Mouse (Mus musculus) liver, postnatal 0 days (tissue): Measurements from ENCODE around the gene Slc25a19. TPM values are rescaled to one million over a fixed set of nuclear protein-coding genes. Genes with fewer than 3 reads are reported as not detected.

ENCODE experiments used
- ATAC-seq: fragments of 200-750 bp; cut with Nextera tagmentation; 2 replicates; pipeline ENCODE4 v1.8.0; 2017; ENCODE audit warnings: mild to moderate bottlenecking, moderate library complexity
- DNase-seq: peaks from one replicate; pipeline ENCODE4 v3.0.0-alpha.2; 2016
- H3K27ac ChIP-seq: fragments of 300-500 bp; sonication (generic); 2 replicates; pipeline ENCODE4 v1.5.1; 2014; ENCODE audit warnings: antibody characterized with exemption, moderate library complexity, mild to moderate bottlenecking, low read depth
- H3K27me3 ChIP-seq: fragments of 300-500 bp; sonication (generic); 2 replicates; pipeline ENCODE4 v1.6.1; 2014; ENCODE audit warnings: low read length, control low read depth, mixed read lengths; ENCODE audit not compliant: insufficient read depth
- H3K36me3 ChIP-seq: fragments of 300-500 bp; sonication (generic); replicated peaks from 2 replicates; pipeline ENCODE4 v1.6.1; 2014; ENCODE audit warnings: mild to moderate bottlenecking, control low read depth, low read length, moderate library complexity, mixed read lengths; ENCODE audit not compliant: insufficient read depth
- H3K4me1 ChIP-seq: fragments of 300-500 bp; sonication (generic); 2 replicates; pipeline ENCODE4 v1.6.1; 2014; ENCODE audit warnings: antibody characterized with exemption, mild to moderate bottlenecking, control low read depth; ENCODE audit not compliant: insufficient read depth
- H3K4me2 ChIP-seq: fragments of 300-500 bp; sonication (generic); 2 replicates; pipeline ENCODE4 v1.6.1; 2014; ENCODE audit warnings: low read depth, mild to moderate bottlenecking, low read length, moderate library complexity, mixed read lengths
- H3K4me3 ChIP-seq: fragments of 300-500 bp; sonication (generic); 2 replicates; pipeline ENCODE4 v1.5.1; 2014; ENCODE audit warnings: low read depth, low read length
- H3K9ac ChIP-seq: fragments of 300-500 bp; sonication (generic); replicated peaks from 2 replicates; pipeline ENCODE4 v1.6.1; 2014; ENCODE audit warnings: mild to moderate bottlenecking, moderate library complexity
- H3K9me3 ChIP-seq: fragments of 300-500 bp; sonication (generic); 2 replicates; pipeline ENCODE4 v1.6.1; 2016; ENCODE audit warnings: mild to moderate bottlenecking, control low read depth, low read length, mixed read lengths
- CTCF ChIP-seq: sonication (generic); IDR thresholded peaks from 2 replicates; pipeline ENCODE4 v1.5.1; 2016; ENCODE audit warnings: antibody characterized with exemption, low read depth
- EP300 ChIP-seq: IDR thresholded peaks from 2 replicates; pipeline ENCODE4 v1.6.1; 2016; ENCODE audit warnings: antibody characterized with exemption, low read depth, mild to moderate bottlenecking
- WGBS: fragments of 180-500 bp; shearing (Covaris S2); extraction: QIAGEN DNeasy Blood & Tissue Kit; methylation state at CpG from one replicate; pipeline ENCODE4 v1.1.7; 2014; ENCODE audit not compliant: insufficient replicate concordance; 5-methylcytosine and 5-hydroxymethylcytosine counted together
- polyA plus RNA-seq: library from polyadenylated mRNA; unstranded; fragments of >200 nt; fragmentation: Nextera tagmentation; extraction: Ambion mirVana; gene quantifications from 2 replicates; pipeline ENCODE4 v1.2.1, GENCODE M21; 2015

The Slc25a19 gene
- polyA plus RNA-seq, 1 experiment from 2014 or later, result 6.9 TPM

DNA sequence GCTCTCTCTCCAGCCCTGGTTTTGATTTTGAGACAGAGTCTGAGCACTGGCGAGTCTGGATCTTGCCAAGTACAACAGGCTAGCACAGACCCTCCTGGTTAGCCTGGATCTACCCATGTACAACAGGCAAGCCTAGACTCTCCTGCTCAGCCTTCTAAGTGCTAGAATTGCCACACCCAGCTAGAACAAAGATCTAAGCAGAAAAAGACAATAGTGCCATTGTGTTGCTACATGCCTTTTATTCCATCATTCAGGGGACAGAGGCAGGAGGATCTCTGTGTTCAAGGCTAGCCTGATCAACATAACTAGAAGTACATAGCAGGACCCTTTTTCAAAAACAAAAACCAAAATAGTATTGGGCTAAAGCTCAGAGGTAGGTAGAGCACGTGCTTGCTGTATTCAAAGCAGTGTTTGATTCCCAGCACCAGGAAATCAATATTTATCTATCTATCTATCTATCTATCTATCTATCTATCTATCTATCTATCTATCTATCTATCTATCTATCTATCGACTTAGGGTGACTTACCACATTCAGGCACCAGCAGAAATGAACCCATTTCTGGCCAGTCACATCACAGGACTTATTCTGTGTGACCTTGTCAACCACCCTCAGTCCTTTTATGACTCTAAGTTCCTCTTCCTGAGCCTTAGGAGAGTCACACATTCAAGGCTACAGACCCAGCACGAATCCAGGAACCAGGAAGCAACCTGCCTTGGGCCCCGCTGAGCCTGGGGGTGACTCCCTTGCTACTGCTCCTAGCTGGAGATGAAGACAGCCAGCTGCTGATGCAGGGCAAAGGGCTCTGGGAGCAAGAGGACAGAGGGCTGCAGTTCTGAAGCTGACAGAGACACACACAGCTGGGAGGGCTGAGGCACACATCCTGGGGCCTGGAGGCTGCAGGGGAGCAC, 10.7 kb upstream of the Slc25a19 start:
- H3K36me3 ChIP-seq, result 0 out of 2 replicates have a peak, but pooled peaks cover 9% of the 10 kb centered on the region
- no peak overlapping the region for H3K4me3 ChIP-seq
- no peaks in the 10 kb centered on the region for H3K27me3 ChIP-seq
- 38% methylated on average over 5 of the region's 5 CpGs for WGBS
- no peak overlapping the region; the same call in 1 of the 2 replicates for H3K9ac ChIP-seq
- peaks cover 18% of the 10 kb centered on the region for H3K4me1 ChIP-seq
- DNase-seq, result no peak
- H3K4me2 ChIP-seq, result no peak overlapping the region
- TF ChIP-seq EP300 (no peak), CTCF (no peak)
- no peak for ATAC-seq
- no peak overlapping the region for H3K27ac ChIP-seq
- H3K9me3 ChIP-seq, result no peaks in the 10 kb centered on the region

DNA sequence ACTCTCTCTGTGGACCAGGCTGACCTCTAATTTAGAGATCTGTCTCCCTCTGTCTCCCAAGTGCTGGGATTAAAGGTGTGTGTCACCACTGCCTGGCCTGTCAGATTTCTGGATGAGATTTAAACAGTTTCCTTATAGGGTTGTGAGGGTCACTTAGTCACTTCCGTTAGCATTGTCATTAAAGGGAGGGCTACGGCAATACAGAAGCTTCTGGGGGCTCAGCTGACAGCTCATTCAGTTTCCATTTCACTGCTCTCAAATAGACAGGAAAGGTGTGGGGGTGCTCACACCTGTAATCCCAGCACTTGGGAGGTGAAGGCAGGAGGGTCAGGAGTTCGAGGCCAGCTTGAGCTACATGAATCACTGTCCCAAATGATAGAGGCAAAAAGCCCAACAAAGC, 8.9 kb upstream of the Slc25a19 start:
- Histone ChIP-seq H3K27ac (no peak overlapping the region), H3K9me3 (no peaks in the 10 kb centered on the region), H3K9ac (no peak overlapping the region), H3K4me1 (peaks cover 18% of the 10 kb centered on the region), H3K27me3 (no peaks in the 10 kb centered on the region), H3K36me3 (no peaks in the 10 kb centered on the region), H3K4me2 (no peak overlapping the region), H3K4me3 (no peak overlapping the region)
- ATAC-seq (no peak), DNase-seq (no peak)
- 75% methylated on average over 3 of the region's 3 CpGs for WGBS
- no peak for TF ChIP-seq EP300
- TF ChIP-seq CTCF, result no peak

DNA sequence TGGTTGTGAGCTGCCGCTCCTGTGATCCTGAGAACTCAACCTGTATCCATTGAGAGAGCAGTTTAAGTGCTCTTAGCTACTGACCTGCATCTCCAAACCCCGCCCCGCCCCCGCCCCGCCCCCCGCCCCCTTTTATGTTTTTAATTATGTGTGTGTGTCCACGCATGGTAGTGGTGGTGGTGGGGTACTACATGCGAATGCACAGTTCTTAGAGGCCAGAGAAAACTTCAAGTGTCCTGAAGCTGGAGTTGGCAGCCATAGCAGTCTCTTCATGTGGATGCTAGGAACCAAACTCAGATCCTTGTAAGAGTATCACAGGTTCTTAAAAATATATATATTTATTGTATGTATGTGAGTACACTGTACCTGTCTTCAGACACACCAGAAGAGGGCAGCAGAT, 7.4 kb upstream of the Slc25a19 start:
- no peak overlapping the region for H3K4me3 ChIP-seq
- TF ChIP-seq EP300 (no peak), CTCF (no peak)
- H3K36me3 ChIP-seq, result no peaks in the 10 kb centered on the region
- no peak for ATAC-seq
- H3K27ac ChIP-seq, result no peak overlapping the region
- peaks cover 10% of the 10 kb centered on the region for H3K4me1 ChIP-seq
- WGBS, result 72% methylated on average over 8 of the region's 8 CpGs
- H3K9ac ChIP-seq, result no peak overlapping the region
- H3K9me3 ChIP-seq, result no peaks in the 10 kb centered on the region
- H3K4me2 ChIP-seq, result no peak overlapping the region
- DNase-seq, result no peak
- no peaks in the 10 kb centered on the region for H3K27me3 ChIP-seq

DNA sequence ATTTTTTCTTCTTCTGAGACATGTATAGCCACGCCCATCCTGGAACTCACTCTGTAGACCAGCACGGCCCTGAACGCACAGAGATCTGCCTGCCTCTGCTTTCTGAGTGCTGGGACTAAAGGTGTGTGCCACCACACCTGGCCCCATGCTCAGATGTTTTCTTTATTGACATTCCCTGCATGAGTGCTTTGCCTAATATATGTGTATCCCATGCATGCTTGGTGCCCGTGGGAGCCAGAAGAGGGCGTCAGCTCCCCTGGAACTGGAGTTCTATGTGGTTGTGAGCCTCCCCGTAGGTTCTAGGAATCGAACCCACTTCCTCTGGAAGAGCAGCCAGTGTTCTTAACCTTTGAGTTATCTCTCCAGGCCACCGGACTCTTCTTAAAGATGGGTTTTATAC, 6.9 kb upstream of the Slc25a19 start:
- Histone ChIP-seq H3K4me3 (no peak overlapping the region), H3K4me2 (no peak overlapping the region), H3K27me3 (no peaks in the 10 kb centered on the region), H3K4me1 (peaks cover 10% of the 10 kb centered on the region), H3K9ac (no peak overlapping the region), H3K9me3 (no peaks in the 10 kb centered on the region), H3K36me3 (no peaks in the 10 kb centered on the region), H3K27ac (no peak overlapping the region)
- WGBS, result 79% methylated on average over 8 of the region's 8 CpGs
- DNase-seq, result no peak
- ATAC-seq, result no peak
- TF ChIP-seq CTCF (no peak), EP300 (no peak)

DNA sequence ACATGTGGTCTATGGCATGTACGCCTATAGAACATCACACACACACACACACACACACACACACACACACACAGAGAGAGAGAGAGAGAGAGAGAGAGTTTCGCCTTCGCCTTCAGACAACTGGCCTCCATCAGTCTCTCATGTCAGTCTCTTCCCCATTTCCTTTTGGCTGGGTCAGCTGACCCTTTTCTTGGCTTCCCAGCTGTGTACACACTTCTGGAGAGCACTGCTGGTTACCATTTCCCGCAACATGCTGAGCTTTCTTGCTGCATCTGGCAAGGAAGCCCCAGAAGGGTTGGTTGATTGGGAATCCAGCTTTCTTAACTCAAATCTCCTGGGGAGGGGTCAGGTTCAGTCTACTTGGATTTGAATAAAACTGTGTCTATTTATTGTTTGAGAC, 6.0 kb upstream of the Slc25a19 start:
- no peak for ATAC-seq
- no peaks in the 10 kb centered on the region for H3K27me3 ChIP-seq
- no peak for TF ChIP-seq EP300
- TF ChIP-seq CTCF, result no peak
- no peak overlapping the region for H3K9ac ChIP-seq
- no peaks in the 10 kb centered on the region for H3K9me3 ChIP-seq
- H3K36me3 ChIP-seq, result no peaks in the 10 kb centered on the region
- 57% methylated on average over 4 of the region's 4 CpGs for WGBS
- H3K27ac ChIP-seq, result no peak overlapping the region
- peaks cover 5% of the 10 kb centered on the region for H3K4me1 ChIP-seq
- no peak for DNase-seq
- H3K4me3 ChIP-seq, result no peak overlapping the region
- H3K4me2 ChIP-seq, result no peak overlapping the region

DNA sequence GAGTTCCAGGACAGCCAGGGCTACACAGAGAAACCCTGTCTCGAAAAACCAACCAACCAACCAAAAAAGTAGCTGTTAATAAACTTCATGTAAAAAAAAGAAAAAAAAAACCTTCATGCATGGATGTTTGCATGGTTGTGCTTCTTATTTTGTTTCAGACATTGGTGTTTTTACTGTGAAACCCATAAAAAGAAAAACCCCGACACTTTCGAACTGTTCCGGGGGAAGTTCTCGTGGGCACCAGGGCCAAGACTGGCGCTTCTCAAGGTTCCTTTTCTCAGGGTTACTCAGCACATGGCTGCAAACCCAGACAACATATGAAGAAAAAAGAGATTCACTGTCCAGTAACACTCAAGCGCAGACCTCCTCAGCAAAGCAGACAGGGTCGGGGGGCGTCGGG, 4.8 kb upstream of the Slc25a19 start:
- peaks cover 2% of the 10 kb centered on the region; the same call in 1 of the 2 replicates for H3K4me1 ChIP-seq
- H3K4me3 ChIP-seq, result no peak overlapping the region
- WGBS, result 56% methylated on average over 10 of the region's 10 CpGs
- no peak overlapping the region for H3K4me2 ChIP-seq
- TF ChIP-seq EP300, result no peak
- no peak for ATAC-seq
- no peaks in the 10 kb centered on the region for H3K27me3 ChIP-seq
- H3K36me3 ChIP-seq, result no peaks in the 10 kb centered on the region
- DNase-seq, result no peak
- peak overlapping the region; percentile 13; the same call in 1 of the 2 replicates for H3K27ac ChIP-seq
- no peaks in the 10 kb centered on the region for H3K9me3 ChIP-seq
- no peak overlapping the region for H3K9ac ChIP-seq
